Mouse (Mus musculus) megakaryocyte, embryonic 14.5 days (primary cell): ENCODE measurements around the gene Olfr598.

Experiments used
- FLI1 ChIP-seq: IDR thresholded peaks from 2 replicates; pipeline ENCODE4 v1.6.1; 2012; ENCODE audit warnings: low read length, inconsistent platforms, mixed read lengths
- GATA1 ChIP-seq: IDR thresholded peaks from 3 replicates; pipeline ENCODE4 v1.6.1; 2012; ENCODE audit warnings: mixed read lengths, low read length, inconsistent platforms, borderline replicate concordance

GRCm38 (mm10) chr7:103323268-103323667, at the start of gene Olfr598:
- no peak for TF ChIP-seq FLI1
- TF ChIP-seq GATA1, result no peak
